Mouse (Mus musculus) embryonic fibroblast, embryonic 13.5 days (primary cell): Measurements from ENCODE around the gene Farsa.

Source experiments
- CTCF ChIP-seq: IDR thresholded peaks from 2 replicates; pipeline ENCODE4 v1.5.1; 2011; ENCODE audit warnings: mild to moderate bottlenecking, control low read depth, low read length, moderate library complexity, borderline replicate concordance; ENCODE audit not compliant: insufficient read depth
- POLR2A ChIP-seq: IDR thresholded peaks from 2 replicates; pipeline ENCODE4 v1.6.1; 2011; ENCODE audit warnings: low read depth, mild to moderate bottlenecking, control low read depth, low read length, moderate library complexity

DNA sequence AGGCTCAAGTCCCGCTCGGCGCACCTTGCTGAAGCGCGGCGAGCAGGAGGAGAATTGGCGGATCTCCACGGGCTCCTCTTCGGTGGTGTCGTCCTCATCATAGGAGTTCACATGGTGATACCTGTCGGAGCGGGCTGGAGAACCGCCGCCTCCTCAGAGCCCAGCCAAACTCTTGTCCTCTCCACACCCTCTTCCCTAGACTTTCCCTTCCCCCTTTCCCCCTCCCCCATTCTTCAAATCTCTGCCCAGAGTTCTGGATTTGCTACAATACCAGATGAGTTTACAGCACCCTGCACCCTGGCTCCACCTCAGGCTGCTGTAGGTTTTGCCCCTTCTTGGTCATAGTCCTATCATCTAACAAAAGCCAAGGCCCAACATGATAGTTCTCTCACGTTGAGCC, 61.9 kb downstream of the Farsa start:
- TF ChIP-seq CTCF (no peak), POLR2A (no peak)
